Mouse (Mus musculus): ENCODE data around the gene Cldn9.

- TF ChIP-seq POLR2A (IDR thresholded peaks at IDR 0.05; ENCODE audit: low read depth, low read length): no peak
- no peak for TF ChIP-seq CTCF (IDR thresholded peaks at IDR 0.05; ENCODE audit: extremely low read depth, insufficient read length, insufficient replicate concordance, low read depth, low read length)
Measured at GRCm38 (mm10) chr17:23675127-23675526, 8.7 kb downstream of the Cldn9 start.
